In the genomic region with DNA sequence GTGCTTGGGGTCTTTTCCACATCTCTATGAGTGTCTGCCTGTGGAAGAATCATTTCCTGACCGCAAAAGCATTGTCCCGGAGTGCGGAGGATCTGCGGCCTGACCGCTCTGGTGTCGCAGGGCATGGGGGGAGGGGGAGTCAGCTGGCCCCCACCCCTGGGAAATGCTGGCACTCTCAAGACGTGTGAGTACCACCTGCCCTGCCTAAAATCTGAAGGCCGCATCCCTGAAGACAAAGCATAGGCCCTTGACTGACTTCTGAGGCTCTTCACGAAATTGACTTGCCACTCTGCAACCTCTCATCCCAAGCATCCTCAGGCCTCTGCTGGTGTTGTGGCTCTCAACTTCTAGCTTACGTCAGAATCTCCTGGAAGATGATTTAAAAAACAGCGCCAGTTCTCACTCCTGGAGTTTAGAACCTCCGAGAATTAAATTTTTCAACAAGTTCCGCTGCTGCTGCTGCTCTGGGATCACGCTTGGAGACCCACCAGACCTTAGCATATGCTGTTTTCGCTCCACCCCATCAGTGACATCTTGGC, we compare ENCODE assay signal across 8 mouse cellular contexts. TPM values are rescaled to one million over a fixed set of nuclear protein-coding genes. Genes with fewer than 3 reads are reported as not detected.
A peak's percentile ranks its signal among the peaks of the same experiment; 100 is the strongest.
DNase-seq lines count a peak whose midpoint lies in the region; ATAC-seq and TF ChIP-seq lines count a peak whose summit lies in the region.

No protein-coding gene starts in this region.

- no peak for TF ChIP-seq POLR2A in cortical plate, adult 2 months (IDR thresholded peaks at IDR 0.05; ENCODE audit: extremely low read depth, insufficient read depth, low read length)

- no peaks in the 10 kb centered on the region for H3K27me3 ChIP-seq in kidney, embryonic 15.5 days
- no peaks in the 10 kb centered on the region for H3K27me3 ChIP-seq in midbrain, embryonic 16.5 days (ENCODE audit: control insufficient read depth, insufficient read depth, low read depth, low read length)

- H3K27ac ChIP-seq in kidney, embryonic 15.5 days: no peak overlapping the region
- H3K27ac ChIP-seq in cortical plate, adult 2 months (ENCODE audit: insufficient read depth, low read length): no peak overlapping the region
- peak overlapping the region; percentile 92 for H3K27ac ChIP-seq in midbrain, embryonic 16.5 days (ENCODE audit: low read length)

- no peaks in the 10 kb centered on the region for H3K9me3 ChIP-seq in kidney, embryonic 15.5 days (replicated peaks)
- H3K9me3 ChIP-seq in midbrain, embryonic 16.5 days (replicated peaks; ENCODE audit: control insufficient read depth, low read length, poor library complexity, severe bottlenecking): no peaks in the 10 kb centered on the region

- DNase-seq in kidney, postnatal 25 days: no peak
- no peak for DNase-seq in B cell, adult 2 months
- DNase-seq in layer of hippocampus, adult 11-12 months (ENCODE audit: low spot score): no peak
- no peak for DNase-seq in kidney, adult 8-10 months

- H3K9ac ChIP-seq in kidney, embryonic 15.5 days: peak overlapping the region; percentile 90
- H3K9ac ChIP-seq in midbrain, embryonic 16.5 days (ENCODE audit: low read depth, low read length): peak overlapping the region; percentile 94

- peak overlapping the region; percentile 85 for H3K4me3 ChIP-seq in kidney, embryonic 15.5 days (replicated peaks)
- peak overlapping the region; percentile 54 for H3K4me3 ChIP-seq in cortical plate, adult 2 months (ENCODE audit: insufficient read depth, low read length)
- peak overlapping the region; percentile 87 for H3K4me3 ChIP-seq in midbrain, embryonic 16.5 days (ENCODE audit: low read depth, low read length)

- no peaks in the 10 kb centered on the region for H3K36me3 ChIP-seq in kidney, embryonic 15.5 days
- no peaks in the 10 kb centered on the region for H3K36me3 ChIP-seq in midbrain, embryonic 16.5 days (ENCODE audit: control insufficient read depth, insufficient read depth, low read length)

- no peak; the same call in 1 of the 2 replicates for ATAC-seq in kidney, embryonic 15.5 days (replicated peaks; ENCODE audit: low FRiP score)
- peak; percentile 29 for ATAC-seq in inflammation-experienced regulatory T-cells, adult 6 months
- peak; percentile 72; the same call in 1 of the 2 replicates for ATAC-seq in midbrain, embryonic 16.5 days

- no peak for TF ChIP-seq CTCF in cortical plate, adult 2 months (IDR thresholded peaks at IDR 0.05; ENCODE audit: extremely low read depth, insufficient read depth, low read length)

- H3K4me1 ChIP-seq in kidney, embryonic 15.5 days: peaks cover 33% of the 10 kb centered on the region
- peaks cover 4% of the 10 kb centered on the region; the same call in 1 of the 2 replicates for H3K4me1 ChIP-seq in cortical plate, adult 2 months (ENCODE audit: control insufficient read depth, insufficient read depth, low read length)
- H3K4me1 ChIP-seq in midbrain, embryonic 16.5 days (ENCODE audit: control insufficient read depth, insufficient read depth, low read length): peaks cover 22% of the 10 kb centered on the region

- H3K4me2 ChIP-seq in kidney, embryonic 15.5 days: peak overlapping the region; percentile 73
- peak overlapping the region; percentile 75 for H3K4me2 ChIP-seq in midbrain, embryonic 16.5 days (ENCODE audit: low read length)

- WGBS in kidney, embryonic 15.5 days: 36% methylated on average over 15 of the region's 15 CpGs
- WGBS in midbrain, embryonic 16.5 days: 30% methylated on average over 15 of the region's 15 CpGs

RNA-seq across cellular contexts. Expression of gene Xylt2, which starts 0.4 kb away (rescaled TPM):
- polyA plus RNA-seq in kidney, embryonic 15.5 days (2015; fragmentation: Nextera tagmentation; extraction: Ambion mirVana): 20.3 and 22.4 TPM in 2 replicates
- polyA plus RNA-seq in cortical plate, adult 2 months (2012; rRNA removed): 21.2 and 22.3 TPM in 2 replicates
- polyA plus RNA-seq in inflammation-experienced regulatory T-cells, adult 6 months (2017; shearing (Covaris generic)): 1 to 10 TPM; 3.2 to 7.4 (median 7.0) TPM
- polyA plus RNA-seq in midbrain, embryonic 16.5 days (2015; fragmentation: Nextera tagmentation; extraction: Ambion mirVana): 11.6 and 11.8 TPM in 2 replicates

RNA-seq across cellular contexts. Expression of gene Eme1, which starts 23.9 kb away (rescaled TPM):
- 25.9 and 27.1 TPM in 2 replicates for polyA plus RNA-seq in kidney, embryonic 15.5 days (2015; fragmentation: Nextera tagmentation; extraction: Ambion mirVana)
- 0.17 TPM in 2 replicates for polyA plus RNA-seq in cortical plate, adult 2 months (2012; rRNA removed)
- 1 to 10 TPM; 1.2 to 9.8 (median 1.8) TPM for polyA plus RNA-seq in inflammation-experienced regulatory T-cells, adult 6 months (2017; shearing (Covaris generic))
- polyA plus RNA-seq in midbrain, embryonic 16.5 days (2015; fragmentation: Nextera tagmentation; extraction: Ambion mirVana): 2.2 and 2.9 TPM in 2 replicates

RNA-seq across cellular contexts. Expression of gene Mrpl27, which starts 24.1 kb away (rescaled TPM):
- 148 and 154 TPM in 2 replicates for polyA plus RNA-seq in kidney, embryonic 15.5 days (2015; fragmentation: Nextera tagmentation; extraction: Ambion mirVana)
- polyA plus RNA-seq in cortical plate, adult 2 months (2012; rRNA removed): 122 and 130 TPM in 2 replicates
- polyA plus RNA-seq in inflammation-experienced regulatory T-cells, adult 6 months (2017; shearing (Covaris generic)): 10 to 100 TPM; 60.7 to 91.2 (median 68.4) TPM
- polyA plus RNA-seq in midbrain, embryonic 16.5 days (2015; fragmentation: Nextera tagmentation; extraction: Ambion mirVana): 126 and 134 TPM in 2 replicates

RNA-seq across cellular contexts. Expression of gene Gm11541, which starts 26.6 kb away (rescaled TPM):
- polyA plus RNA-seq in kidney, embryonic 15.5 days (2015; fragmentation: Nextera tagmentation; extraction: Ambion mirVana): 0.53 and 0.63 TPM in 2 replicates
- not detected in 2 replicates for polyA plus RNA-seq in cortical plate, adult 2 months (2012; rRNA removed)
- polyA plus RNA-seq in inflammation-experienced regulatory T-cells, adult 6 months (2017; shearing (Covaris generic)): not detected
- not detected in 2 replicates for polyA plus RNA-seq in midbrain, embryonic 16.5 days (2015; fragmentation: Nextera tagmentation; extraction: Ambion mirVana)

RNA-seq across cellular contexts. Expression of gene Lrrc59, which starts 48.1 kb away (rescaled TPM):
- 204 and 215 TPM in 2 replicates for polyA plus RNA-seq in kidney, embryonic 15.5 days (2015; fragmentation: Nextera tagmentation; extraction: Ambion mirVana)
- 70.9 and 71.8 TPM in 2 replicates for polyA plus RNA-seq in cortical plate, adult 2 months (2012; rRNA removed)
- polyA plus RNA-seq in inflammation-experienced regulatory T-cells, adult 6 months (2017; shearing (Covaris generic)): 10 to 100 TPM in 1 of 3 experiments, 1 to 10 TPM in 2; 7.0 to 21.5 (median 9.9) TPM
- polyA plus RNA-seq in midbrain, embryonic 16.5 days (2015; fragmentation: Nextera tagmentation; extraction: Ambion mirVana): 151 and 158 TPM in 2 replicates
